Mouse (Mus musculus): Measurements from ENCODE around the gene Arid5b.

Arid5b gene

DNA sequence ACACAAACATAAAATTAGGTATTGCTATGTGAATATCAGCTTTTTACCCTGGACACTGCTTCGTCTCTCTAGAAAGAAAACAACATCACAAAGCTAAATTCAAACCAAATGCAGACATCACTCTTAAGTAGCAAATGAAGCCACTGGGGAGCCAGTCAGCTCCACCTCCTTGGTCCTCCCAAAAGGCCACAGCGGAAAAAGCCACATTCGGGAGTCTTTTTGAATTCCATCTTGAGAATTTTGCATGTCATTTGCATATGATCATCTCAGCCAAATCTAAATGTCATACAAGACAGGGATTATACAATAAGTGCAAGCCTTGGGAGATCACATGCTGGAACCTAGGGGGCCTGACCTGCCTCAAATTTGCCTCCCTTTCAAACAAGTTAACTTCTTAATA is 85.0 kb downstream of the Arid5b start:
- no peak for DNase-seq (ENCODE audit: low spot score)

DNA sequence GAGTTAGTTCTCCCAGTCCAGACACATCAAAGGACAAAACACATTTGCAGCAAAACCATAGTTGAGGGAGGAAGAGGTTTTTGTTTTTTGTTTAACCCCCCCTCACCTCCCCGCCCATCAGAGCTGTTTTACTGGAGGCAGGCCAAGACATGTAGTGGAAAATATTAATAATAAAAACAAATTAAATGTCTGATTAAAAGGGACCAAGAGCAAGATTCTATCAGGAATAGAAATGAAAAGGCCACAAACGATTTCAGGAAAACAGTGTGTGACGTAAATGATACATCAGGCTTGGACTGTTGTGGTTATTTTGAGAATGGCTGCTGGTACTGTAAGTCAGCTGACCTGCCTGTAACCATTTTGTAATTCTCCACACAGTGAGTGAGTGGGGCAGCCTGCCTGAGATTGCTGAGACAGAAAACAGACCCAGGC is 85.7 kb downstream of the Arid5b start:
- no peak for DNase-seq (ENCODE audit: low spot score)

DNA sequence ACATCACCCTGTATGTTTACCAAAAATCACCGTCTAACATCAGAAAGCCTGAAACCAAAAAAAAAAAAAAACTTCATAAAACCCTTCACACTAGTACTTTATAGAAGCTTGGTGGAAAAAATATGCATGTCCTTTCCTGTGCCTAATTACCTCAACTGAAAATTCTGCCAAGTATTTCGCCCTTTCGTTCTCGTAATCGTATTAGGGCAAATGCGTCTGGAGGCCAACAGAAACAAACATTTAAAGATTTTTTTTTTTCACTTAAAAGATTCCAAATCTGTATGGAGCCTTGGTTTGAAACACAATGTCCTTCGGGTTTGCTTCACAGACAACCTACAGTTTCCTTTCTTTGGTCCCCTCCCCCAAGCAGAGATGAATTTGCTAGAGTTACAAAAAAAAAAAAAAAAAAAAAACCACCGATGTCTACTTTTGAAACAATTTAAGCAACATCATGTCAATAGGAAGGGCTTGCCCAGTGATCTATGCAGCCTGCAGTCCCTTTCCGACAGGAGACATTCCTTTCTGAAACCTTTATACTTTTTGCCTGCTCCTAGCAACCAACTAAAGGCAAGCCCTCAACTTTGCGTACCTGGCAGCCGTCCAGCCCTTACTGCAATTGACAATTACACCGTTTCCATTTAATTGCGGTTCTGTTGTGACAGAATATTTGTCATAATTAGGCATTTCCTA is 86.7 kb downstream of the Arid5b start:
- no peak for DNase-seq (ENCODE audit: low spot score)

DNA sequence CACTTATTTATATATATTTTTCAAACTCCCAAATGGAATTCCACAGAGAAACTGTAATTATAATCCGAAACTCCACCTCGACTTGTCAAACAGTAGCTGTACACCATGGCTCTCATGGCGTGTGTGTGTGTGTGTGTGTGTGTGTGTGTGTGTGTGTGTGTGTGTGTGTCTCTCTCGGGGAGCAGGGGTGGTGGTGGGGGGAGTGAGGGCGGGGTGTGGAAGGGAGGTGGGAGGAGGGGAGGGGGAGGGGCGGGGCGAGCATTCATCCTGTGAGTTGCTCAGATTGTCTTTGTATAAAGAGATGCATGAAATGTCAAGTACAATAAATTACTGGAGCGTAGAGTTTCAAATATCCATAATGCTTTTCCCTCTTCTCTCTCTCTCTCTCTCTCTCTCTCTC is 87.4 kb downstream of the Arid5b start:
- no peak for DNase-seq (ENCODE audit: low spot score)

DNA sequence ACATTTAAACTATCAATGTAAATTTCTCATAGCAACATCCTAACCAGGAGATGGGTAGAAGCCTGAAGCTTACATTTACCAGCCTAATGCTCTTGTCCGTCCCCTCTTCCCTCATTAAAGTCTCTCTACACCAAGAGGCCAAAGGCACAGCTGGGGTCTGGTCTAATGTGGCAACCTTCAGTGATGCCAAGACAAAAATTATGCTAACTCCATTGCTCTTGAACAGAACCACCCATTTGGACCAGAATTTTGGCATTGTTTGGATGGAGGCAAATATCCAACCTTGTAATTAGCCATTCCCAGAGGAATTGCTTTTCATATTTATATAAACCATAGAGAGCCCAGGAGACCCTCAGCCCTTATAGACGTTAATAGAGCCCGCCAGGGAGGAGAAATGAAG is 88.7 kb downstream of the Arid5b start:
- no peak for DNase-seq (ENCODE audit: low spot score)

DNA sequence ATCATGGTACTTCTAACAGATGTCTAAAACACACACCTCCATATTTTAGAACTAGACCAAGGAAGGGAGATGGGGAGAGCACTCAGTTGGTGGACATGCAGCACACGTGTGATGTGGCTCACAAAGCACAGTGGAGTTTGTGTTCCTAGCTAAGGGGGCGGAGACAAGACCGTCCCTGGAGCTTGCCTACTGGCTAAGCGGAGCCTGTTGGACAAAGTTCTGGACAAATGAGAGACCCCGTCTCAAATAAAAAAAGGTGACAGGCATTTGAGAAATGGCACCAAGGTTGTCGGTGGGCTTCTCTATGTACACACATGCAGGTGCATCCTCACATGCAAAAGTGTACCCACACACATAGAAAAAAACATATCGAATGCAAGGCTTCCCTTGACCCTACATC is 95.4 kb downstream of the Arid5b start:
- DNase-seq (ENCODE audit: low spot score): no peak

DNA sequence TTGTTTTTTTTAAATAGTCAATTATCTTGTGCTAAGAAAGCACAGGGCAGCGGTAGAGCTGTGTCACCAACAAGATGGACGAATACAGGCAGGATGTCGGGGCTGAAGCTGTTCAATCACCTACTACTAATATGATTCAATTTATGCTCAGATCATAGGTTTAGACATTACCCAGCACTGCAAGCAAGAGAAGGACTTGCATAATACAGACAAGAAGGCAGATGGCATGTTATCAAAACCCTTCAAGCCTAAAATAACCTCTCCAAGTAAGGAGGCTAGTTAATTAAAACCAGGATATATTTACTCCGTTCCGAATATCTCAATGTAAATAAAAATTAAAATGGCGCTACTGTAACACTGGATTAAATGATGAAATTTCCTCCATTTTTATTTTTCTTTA is 96.3 kb downstream of the Arid5b start:
- DNase-seq (ENCODE audit: low spot score): no peak

DNA sequence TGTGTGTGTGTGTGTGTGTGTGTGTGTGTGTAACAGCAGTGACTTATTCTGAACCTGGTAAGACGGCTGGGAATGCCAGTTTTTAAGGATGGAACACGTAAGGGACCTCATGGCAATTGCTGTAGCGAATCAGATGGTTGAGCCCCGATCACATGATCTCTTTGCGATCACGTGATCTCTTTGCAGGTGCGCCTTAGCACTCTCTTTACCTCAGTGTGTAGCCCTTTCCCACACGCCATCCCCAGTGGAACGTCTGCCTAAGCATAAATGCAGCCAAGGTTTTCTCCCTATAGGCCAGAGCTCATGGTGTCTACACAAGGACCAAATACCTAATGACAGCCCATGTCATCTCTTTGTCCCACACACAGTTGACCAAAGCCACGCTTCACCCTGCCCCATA is 97.4 kb downstream of the Arid5b start:
- no peak for DNase-seq (ENCODE audit: low spot score)

DNA sequence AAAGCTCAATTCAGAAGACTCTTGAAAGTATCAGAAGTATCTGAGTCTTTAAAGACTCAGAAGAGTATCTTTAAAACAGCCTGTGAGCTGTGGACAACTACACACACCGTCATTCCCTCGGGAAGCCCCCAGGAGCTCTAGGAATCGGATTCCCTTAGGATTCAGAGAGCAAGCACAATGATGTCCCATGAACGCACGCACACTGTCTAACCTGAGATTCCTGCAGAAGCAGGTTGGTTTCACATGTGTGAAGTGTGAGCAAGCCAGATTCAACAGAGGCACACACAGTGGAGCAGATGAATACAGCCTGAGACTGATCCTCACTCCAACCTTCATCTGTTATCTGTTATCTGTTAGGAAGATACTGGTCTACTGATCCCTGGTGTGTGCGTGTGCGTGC is 97.8 kb downstream of the Arid5b start:
- DNase-seq (ENCODE audit: low spot score): no peak

DNA sequence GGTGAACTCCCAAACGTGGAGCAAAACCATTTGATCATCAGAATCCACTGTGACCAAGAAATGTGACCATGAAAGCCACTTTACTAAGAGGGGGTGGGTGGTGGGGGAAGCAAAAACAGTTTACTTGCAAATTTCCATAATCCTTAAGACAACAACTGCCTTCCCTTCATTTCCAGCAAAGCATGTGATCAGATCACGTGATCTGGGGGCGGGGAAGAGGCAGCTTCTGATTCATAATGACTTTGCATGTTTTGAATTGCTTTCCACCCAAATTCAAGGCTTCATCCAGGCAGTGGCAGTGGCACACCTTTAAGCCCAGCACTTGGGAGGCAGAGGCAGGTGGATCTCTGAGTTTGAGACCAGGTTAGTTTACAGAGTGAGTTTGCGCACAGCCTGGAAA is 98.4 kb downstream of the Arid5b start:
- DNase-seq (ENCODE audit: low spot score): no peak

DNA sequence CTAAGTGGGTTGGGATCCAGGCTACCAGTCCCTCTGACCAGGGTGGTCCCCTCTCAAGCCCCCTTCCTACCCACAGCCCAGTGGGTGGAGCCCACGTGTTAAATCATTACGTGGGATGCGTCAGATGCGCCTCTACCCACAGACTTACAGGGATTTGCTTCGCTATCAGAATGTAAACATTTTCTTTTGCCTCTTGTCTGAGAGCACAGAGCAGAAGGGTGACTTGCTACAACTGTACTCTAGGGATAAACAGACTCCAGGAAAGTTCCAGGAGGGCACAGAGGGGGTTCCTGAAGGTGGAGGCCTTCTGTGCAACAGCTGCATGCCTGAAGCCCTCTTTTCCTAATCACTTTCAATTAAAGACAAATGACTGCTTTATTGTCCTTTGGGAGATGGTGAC is 98.8 kb downstream of the Arid5b start:
- DNase-seq (ENCODE audit: low spot score): no peak

DNA sequence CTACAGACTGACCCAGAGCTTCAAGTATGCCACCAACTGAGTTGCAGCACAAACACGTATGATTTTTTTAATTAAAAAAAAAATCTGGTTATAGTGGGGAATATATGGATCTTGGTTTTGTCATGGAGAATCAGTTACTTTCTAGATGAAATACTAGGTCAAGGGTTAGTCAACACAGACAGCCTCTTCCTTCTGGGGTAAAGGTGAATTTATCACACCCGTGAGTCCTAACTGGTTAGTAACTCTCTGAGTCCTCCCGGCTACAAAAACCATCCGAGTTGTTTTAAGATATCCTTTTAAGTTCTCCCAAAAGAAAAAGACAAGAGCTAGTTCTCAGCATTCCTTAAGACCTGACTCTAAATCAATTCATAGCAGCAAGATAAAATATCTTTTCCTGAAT is 99.2 kb downstream of the Arid5b start:
- no peak for DNase-seq (ENCODE audit: low spot score)

DNA sequence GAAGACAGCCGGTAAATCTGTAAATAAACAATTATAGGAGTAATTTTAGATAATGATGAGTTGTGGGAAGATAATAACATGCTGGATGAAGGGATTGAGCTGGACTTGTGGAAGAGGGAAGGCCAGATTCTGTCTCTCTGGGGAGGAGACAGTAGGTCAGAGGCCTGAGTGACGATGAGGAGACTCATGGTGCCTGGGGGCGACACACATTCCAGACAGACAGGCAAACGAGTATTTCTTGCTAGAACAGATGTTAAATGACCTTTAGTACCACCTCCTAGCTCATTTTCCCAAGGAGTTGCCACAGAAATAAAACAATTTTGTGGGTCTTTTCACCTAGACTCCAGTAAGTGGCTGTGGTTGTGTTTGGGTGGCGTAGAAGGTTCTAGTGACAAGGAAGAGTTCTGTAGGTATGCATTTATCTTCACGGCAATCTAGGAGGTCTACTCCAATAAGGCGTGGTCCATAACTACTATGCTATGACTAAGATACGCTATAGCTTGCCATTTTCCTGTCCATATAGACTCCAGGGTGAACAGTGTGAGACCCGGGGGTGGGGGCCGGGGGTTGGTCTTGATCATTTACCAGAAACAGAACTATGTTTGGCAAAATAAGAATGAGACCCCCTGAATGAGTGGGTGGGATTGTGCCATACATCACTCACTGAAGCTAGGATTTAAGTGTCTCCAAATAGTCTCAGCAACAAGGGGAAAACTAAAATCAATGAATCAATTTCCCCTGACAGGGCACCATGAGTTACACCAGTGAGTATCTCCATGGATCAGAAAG is 100.6 kb downstream of the Arid5b start:
- no peak for DNase-seq (ENCODE audit: low spot score)

DNA sequence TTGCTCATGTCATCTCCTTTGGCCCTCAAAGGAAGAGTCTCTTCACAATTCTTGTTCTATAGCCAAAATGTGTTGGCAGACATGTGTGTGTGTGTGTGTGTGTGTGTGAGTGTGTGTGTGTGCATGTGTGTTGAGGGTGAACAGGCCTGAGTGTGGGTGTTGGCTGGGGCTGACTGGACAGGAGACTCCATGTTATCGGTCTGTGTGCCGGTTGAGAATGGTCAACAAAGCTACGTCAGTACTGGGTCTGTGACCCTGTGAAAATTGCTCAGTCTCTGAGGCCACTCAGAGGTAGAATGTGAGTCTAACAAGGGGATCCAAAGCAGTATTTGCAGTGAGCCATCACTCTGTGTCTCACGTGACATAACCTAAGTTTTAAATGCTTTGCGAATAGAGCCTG is 102.7 kb downstream of the Arid5b start:
- no peak for DNase-seq (ENCODE audit: low spot score)

DNA sequence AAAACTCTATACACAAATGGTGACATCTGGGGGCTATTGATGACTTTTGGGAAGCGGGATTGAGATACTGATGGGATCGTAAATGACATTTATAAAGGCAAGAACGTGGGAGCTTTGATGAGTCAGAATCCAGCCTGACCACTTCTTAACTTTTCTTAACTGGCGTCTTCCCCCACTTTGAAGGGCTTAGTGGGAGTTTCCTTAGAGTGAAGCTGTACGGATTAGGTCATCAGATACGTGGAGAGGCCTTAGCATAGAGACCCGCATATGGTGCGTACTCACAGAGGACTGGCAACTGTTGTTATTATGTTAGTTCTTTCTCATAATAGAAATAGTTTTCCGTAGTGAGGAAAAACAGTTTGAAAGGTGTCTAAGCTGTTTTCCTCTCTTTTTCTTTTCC is 104.9 kb downstream of the Arid5b start:
- no peak for DNase-seq (ENCODE audit: low spot score)

DNA sequence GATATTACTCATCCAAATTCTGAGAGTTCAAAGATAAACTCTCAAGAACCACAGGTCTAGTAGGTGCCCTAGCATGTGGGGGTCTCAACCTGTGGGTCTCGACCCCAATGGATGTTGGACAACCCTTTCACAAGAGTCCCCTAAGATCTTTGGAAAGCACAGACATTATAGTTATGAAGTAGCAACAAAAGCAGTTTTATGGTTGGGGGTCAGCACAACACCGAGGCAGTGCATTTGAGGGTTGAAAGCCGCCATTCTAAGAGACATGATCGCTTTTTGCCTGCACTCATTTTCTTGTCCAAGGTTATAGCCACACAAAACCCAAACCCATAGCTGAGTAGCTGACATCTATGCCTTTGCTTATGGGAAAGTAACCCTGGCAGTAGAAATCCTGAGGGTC is 105.6 kb downstream of the Arid5b start:
- no peak for DNase-seq (ENCODE audit: low spot score)

DNA sequence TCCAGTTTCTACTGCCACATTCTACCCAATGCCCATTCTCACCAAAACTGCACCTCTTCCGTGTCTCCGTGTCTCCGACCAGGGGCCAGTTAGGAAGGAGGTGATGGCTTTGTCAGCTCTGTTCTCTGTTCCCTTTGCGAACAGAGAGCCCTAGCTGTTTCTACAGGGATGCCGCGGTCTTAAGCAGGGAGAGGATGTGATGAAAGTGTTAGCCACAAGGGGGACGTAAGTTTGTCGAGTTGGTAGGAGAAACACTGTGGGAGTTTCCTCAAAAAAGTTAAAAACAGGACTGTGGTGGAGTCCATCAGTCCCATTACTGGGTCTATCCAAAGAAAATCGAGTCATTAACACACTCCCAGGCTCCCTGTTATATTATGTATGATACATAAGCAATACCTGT is 106.6 kb downstream of the Arid5b start:
- DNase-seq (ENCODE audit: low spot score): no peak

DNA sequence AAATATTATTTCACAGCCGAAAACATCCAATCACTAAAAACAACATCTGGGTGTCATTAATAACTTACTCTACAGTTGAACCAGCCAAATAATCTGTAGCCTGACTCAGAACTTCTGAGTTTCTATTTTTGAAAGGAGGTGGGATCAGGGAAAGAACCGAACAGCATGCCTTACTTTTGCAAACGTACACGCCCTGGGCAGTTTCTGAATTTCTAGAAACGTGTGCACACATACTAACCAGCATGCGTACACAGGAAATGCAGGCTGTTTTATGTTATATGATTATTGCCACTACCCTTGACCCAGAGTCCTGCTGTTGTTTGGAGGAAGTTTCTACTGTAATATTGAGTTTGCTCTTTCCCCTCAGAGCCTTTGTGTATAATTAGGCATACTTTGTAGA is 109.9 kb downstream of the Arid5b start:
- DNase-seq (ENCODE audit: low spot score): no peak

DNA sequence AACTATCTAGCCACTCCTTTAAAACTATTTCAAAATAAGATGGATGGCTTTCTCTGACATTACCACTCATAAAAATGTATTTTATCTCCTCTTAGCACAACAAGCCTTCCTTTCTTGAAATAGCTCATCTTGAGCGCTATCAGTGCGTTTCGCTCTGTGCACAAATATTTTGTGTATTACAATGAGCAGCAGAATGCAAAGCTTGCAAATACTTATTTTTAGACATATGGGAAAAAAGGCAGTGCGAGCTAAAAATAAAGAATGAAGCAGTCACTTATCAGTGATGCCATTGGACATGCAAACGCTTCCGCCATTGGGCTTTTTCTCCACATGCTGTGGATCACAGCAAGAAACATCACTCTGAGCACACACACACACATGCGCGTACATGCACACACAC is 110.4 kb downstream of the Arid5b start:
- DNase-seq (ENCODE audit: low spot score): no peak

DNA sequence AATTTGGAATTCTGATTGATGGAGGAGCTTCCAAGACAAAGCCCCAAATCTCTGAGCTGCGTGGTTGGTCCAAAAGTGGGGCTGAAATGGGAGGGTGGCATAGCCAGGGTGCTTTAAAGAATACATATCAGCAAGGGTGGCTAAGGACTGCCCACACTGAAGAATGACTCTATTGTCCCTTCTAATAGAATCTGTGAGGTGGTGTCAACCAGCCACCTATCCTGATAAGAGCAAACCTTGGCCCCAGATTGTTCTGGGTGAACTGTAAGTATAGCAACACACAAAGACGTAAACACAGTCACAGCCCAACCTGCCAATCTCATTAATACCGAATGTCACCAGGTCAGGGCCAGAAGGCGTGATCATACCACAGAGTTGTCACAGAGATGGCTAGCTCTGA is 111.4 kb downstream of the Arid5b start:
- no peak for DNase-seq (ENCODE audit: low spot score)

DNA sequence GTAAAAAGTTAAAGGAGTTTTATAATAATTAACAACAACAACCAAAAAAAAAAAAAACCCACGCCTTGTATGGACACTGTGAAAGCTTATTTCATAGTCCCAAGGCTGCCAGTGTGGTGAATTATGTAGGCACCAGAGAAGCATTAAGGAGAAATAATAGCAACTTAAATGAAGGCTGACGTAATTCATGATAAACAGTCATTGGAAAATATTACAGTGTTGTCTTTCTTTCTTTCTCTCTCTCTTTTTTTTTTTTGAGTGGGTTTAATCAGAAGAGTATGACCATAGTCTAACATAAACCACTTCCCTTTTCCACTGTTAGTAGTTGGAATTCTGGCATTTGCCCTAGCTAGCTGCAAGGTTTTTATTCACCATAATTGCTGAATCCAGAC is 111.8 kb downstream of the Arid5b start:
- DNase-seq (ENCODE audit: low spot score): no peak

DNA sequence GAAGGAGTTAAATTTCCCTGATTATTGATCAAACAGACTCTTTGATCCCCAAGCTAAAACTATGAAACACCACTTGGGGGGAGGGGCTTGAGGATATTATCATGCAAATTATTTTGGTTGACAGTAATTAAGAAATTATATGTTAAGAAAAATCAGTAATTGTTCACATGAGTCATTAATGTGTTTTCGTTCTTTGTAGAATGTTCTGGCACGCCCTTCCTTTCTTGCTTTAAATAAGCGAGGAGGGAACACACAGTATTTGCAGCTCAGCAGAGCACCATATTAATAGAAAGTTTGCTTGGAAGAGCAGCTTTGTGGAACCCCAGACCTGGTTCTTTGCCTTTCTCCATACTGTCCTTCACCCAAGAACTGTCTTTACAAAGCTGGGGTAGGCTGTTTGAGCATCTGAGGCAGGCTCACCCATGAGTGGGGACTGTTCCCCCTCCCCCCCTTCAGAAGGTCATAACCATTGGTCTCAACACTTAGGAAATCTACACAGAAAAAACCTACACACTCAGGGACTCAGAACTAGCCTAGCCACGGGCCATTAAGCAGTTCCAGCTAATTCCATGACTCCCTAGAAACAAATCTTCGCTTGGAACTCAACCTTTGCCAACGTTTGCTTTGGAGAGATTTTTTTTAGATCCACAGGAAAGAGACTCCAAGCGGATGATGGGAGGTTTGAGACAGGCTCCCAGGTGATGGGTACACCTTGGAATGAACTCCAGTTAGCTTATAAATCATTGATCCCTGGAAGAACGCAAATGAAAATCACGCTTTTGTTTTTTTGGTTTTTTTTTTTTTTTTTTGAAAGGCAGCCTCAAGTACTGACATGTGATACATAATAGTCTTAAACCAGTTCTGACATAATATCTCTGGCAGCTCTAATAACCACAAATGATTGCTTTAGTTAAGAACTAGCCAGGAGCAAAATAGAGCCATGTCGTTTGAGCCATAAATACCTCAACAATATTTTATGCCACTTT is 112.5 kb downstream of the Arid5b start:
- no peak for DNase-seq (ENCODE audit: low spot score)
